Mouse (Mus musculus) erythroblast, embryonic 14.5 days (primary cell): Measurements from ENCODE around the gene Ptpn14. TPM values are rescaled to one million over a fixed set of nuclear protein-coding genes. Genes with fewer than 3 reads are reported as not detected.

Experiments
- H3K27me3 ChIP-seq: 2 replicates; pipeline ENCODE4 v1.6.1; 2012; ENCODE audit warnings: inconsistent platforms; ENCODE audit not compliant: control insufficient read depth
- H3K36me3 ChIP-seq: 2 replicates; pipeline ENCODE4 v1.6.1; 2012; ENCODE audit warnings: mild to moderate bottlenecking, inconsistent platforms; ENCODE audit not compliant: control insufficient read depth
- H3K4me1 ChIP-seq: 2 replicates; pipeline ENCODE4 v1.6.1; 2012; ENCODE audit warnings: inconsistent platforms; ENCODE audit not compliant: control insufficient read depth
- H3K4me3 ChIP-seq: replicated peaks from 2 replicates; pipeline ENCODE3; 2012; ENCODE audit warnings: moderate library complexity, mild to moderate bottlenecking, inconsistent platforms
- H3K9me3 ChIP-seq: 2 replicates; pipeline ENCODE4 v1.6.1; 2012; ENCODE audit warnings: low read length, inconsistent platforms, mixed read lengths; ENCODE audit not compliant: control insufficient read depth
- GATA1 ChIP-seq: IDR thresholded peaks from 2 replicates; pipeline ENCODE4 v1.6.1; 2012; ENCODE audit warnings: low read length, inconsistent platforms, mixed read lengths
- TAL1 ChIP-seq: IDR thresholded peaks from 3 replicates; pipeline ENCODE4 v1.6.1; 2012; ENCODE audit warnings: low read length, inconsistent platforms, mixed read lengths
- polyA plus RNA-seq: library from polyadenylated mRNA; stranded (reverse); fragments of >175 nt; gene quantifications from 2 replicates; pipeline ENCODE4 v1.2.3, GENCODE M21; 2012

Gene Ptpn14
- polyA plus RNA-seq, 1 experiment = not detected

DNA sequence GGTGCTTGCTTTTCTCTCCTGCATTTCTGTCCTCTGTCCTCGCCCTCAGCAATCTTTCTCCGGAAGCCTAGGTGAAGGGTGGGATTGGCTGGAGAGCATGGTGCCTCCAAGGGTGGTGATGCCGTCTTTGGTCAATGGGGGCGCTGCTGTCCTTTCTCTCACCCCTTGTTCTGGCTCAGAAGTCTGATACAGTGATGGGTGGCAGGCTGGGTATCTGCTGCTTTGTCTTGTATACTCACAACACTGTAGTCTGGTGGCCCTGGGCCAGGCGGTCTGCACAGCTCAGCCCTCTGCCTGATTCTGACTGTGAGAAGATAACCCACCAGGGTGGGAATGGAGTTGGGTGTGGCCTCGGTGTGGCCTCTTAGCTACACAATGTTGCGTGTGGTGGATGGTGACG lies 142.5 kb downstream of the Ptpn14 start:
- Histone ChIP-seq H3K27me3 (no peaks in the 10 kb centered on the region), H3K4me3 (no peak overlapping the region), H3K36me3 (no peaks in the 10 kb centered on the region), H3K9me3 (no peaks in the 10 kb centered on the region), H3K4me1 (peaks cover 57% of the 10 kb centered on the region)
- TF ChIP-seq TAL1 (no peak), GATA1 (no peak)

DNA sequence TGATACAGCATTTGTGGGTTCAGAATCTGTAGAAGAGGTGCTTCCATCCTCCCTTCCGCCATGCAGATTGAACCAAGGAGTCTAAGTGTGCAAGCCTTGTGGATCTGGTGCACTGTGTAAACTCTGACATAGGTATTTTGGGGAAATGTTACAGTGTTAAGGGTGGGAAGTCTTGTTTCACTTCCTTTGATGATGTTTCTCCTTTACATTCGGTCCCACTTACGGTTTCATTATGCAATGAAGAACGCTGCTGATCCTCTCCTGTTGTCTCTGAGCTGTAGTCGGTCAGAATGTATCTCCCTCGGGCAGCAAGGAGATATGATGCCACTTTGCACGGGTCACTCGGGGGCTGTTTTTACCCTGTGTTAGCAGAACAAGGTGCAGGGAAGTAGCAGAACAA lies 143.6 kb downstream of the Ptpn14 start:
- no peaks in the 10 kb centered on the region for H3K36me3 ChIP-seq
- TF ChIP-seq TAL1 = no peak
- TF ChIP-seq GATA1 = no peak
- H3K9me3 ChIP-seq = no peaks in the 10 kb centered on the region
- H3K27me3 ChIP-seq = no peaks in the 10 kb centered on the region
- no peak overlapping the region for H3K4me3 ChIP-seq
- peaks cover 46% of the 10 kb centered on the region for H3K4me1 ChIP-seq

DNA sequence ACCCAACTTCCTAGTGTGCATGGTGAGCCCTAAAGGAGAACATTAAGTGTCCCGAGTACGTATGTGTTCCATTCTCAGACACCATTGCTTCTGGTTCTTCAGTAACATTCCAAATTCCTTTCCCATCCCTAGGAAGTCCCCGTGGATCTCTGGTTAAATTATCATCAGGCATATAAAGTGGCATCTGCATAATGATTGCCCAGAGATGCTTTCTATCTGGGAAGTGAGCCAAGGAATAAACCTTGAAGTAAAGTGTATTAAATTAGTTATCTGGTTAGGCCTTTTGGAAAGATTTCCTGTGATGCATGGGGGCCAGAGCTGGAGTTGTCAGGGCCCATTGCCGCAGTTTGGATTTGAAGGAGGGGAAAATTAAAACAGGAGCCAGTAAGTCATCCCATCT lies 144.0 kb downstream of the Ptpn14 start:
- no peak for TF ChIP-seq TAL1
- TF ChIP-seq GATA1 = no peak
- Histone ChIP-seq H3K36me3 (no peaks in the 10 kb centered on the region), H3K4me3 (no peak overlapping the region), H3K4me1 (peaks cover 41% of the 10 kb centered on the region), H3K9me3 (no peaks in the 10 kb centered on the region), H3K27me3 (no peaks in the 10 kb centered on the region)

DNA sequence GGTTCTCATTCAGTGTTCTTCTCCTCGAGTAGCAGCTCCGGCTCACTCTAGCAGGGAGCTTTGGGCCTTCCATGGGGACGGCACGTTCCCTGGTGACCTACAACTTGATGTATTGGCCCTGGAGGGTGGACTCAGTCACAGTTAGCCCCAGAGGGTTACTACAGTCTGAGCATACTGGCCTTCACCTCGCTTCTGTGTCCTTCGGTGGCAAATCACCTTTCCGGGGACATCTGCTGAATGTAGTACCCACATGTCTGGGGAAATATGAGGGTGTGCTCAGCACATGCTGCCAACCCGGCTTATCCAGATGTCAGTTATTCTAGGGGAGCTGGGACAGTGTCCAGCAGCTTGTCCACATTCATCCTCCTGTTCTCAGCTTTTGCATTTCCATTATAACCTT lies 145.5 kb downstream of the Ptpn14 start:
- no peak overlapping the region for H3K4me3 ChIP-seq
- H3K27me3 ChIP-seq = no peaks in the 10 kb centered on the region
- TF ChIP-seq GATA1 (no peak), TAL1 (no peak)
- H3K9me3 ChIP-seq = no peaks in the 10 kb centered on the region
- no peaks in the 10 kb centered on the region for H3K36me3 ChIP-seq
- peaks cover 28% of the 10 kb centered on the region for H3K4me1 ChIP-seq

DNA sequence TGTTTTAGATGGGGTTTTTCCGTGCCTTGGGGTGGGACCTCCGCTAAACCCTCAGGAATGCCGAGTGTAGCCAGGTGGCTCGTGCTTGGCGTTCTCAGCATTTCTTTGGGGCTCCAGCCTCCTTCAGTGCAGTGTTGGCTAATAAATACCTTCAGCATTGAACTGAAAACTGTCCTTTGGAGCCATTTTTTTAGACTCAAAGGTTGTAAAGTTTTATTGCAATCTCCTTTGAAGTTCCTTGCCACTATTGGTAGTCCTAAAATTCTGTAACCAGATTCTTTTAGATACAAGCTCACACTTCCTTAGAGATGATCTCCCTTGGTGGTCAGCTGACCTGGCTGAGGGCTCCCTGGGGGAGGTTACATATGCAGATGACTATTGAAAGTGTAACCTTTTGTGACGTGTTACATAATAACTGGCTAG lies 147.4 kb downstream of the Ptpn14 start:
- TF ChIP-seq GATA1 (no peak), TAL1 (no peak)
- H3K4me3 ChIP-seq = no peak overlapping the region
- H3K27me3 ChIP-seq = no peaks in the 10 kb centered on the region
- no peaks in the 10 kb centered on the region for H3K9me3 ChIP-seq
- peaks cover 14% of the 10 kb centered on the region for H3K4me1 ChIP-seq
- peaks cover 2% of the 10 kb centered on the region; the same call in 1 of the 2 replicates for H3K36me3 ChIP-seq

DNA sequence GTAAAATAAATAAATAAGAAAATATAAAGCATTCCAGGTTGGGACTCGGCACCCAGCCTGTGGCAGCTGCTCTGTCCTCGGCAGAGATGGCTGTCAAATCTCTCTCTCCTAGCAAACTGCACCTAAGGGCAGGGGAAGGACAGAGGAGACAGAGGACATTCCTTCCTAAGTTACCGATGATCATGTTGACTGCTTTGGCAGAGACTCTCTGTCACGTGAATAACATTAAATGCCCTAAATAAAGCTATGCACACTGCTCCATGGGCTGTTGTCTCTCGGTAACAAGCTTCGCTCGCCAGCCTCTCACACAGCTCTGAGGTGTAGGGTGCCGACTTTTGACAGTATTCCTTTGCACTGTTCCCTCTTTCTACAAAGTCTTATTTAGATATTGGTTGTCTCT lies 148.1 kb downstream of the Ptpn14 start:
- no peaks in the 10 kb centered on the region for H3K27me3 ChIP-seq
- H3K9me3 ChIP-seq = no peaks in the 10 kb centered on the region
- peaks cover 2% of the 10 kb centered on the region; the same call in 1 of the 2 replicates for H3K36me3 ChIP-seq
- no peak for TF ChIP-seq GATA1
- TF ChIP-seq TAL1 = no peak
- no peak overlapping the region for H3K4me3 ChIP-seq
- peaks cover 7% of the 10 kb centered on the region for H3K4me1 ChIP-seq

DNA sequence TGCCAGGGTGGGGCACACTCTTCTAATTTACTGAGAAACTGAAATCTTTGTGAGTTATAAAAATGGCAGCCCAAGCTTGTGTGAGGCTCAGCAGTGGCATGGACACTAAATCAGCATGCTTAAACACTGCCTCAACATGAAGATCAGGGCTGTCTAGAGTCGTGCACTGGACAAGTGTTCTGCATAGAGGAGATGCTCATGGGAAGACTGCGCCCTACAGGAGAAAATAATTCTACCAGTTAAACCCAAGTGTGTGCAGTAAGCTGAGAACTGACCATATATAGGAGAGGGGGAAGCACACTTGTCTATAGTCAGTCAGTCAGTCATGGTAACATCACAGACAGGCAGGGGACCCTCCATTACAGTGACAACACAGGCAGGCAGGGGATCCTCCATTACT lies 151.1 kb downstream of the Ptpn14 start:
- TF ChIP-seq GATA1 = no peak
- TF ChIP-seq TAL1 = no peak
- Histone ChIP-seq H3K4me3 (no peak overlapping the region), H3K4me1 (peaks cover 11% of the 10 kb centered on the region), H3K27me3 (no peaks in the 10 kb centered on the region), H3K9me3 (no peaks in the 10 kb centered on the region), H3K36me3 (peaks cover 8% of the 10 kb centered on the region; the same call in 1 of the 2 replicates)

DNA sequence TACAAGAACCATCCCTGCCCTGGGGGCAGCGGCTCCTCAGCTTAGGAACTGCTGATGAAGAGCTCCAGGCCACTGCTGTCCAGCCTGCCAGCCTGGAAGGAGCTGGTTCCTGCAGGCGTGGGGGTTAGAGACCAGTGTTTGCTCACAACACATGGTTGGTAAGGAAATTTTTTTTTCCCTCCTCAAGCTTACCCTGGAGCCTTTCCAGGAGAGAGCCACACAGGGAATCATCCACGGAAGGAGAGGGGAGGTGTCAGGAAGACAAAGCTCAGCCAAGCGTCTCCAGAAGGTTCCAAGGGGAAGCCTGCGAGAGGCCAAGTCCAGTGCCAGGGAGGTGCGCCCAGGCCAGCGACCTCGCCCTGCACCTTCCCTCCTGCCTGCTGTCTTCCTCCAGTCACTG lies 151.9 kb downstream of the Ptpn14 start:
- TF ChIP-seq TAL1 = no peak
- TF ChIP-seq GATA1 = no peak
- no peak overlapping the region for H3K4me3 ChIP-seq
- peaks cover 11% of the 10 kb centered on the region for H3K36me3 ChIP-seq
- H3K27me3 ChIP-seq = no peaks in the 10 kb centered on the region
- H3K4me1 ChIP-seq = peaks cover 11% of the 10 kb centered on the region
- H3K9me3 ChIP-seq = no peaks in the 10 kb centered on the region

DNA sequence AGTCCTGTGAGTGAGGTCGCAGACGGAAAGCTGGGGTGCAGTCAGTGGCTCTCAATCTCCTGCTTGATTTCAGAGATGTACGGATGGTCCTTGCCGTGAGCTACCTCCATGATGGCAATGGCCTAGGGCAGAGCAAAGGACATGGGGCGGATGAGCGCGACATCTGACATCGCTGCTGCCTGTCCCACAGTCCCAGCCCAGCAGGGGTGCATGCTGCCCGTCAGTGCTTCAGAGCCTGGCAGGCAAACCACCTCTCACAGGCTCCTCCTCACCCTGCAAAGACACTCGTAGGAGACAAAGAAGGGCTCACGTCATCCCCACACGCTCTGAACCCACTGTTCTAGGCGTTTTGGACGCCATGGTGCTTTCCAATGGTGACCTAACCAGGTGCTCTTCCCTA lies 152.7 kb downstream of the Ptpn14 start:
- no peak for TF ChIP-seq GATA1
- peaks cover 15% of the 10 kb centered on the region for H3K4me1 ChIP-seq
- no peak overlapping the region for H3K4me3 ChIP-seq
- H3K36me3 ChIP-seq = peaks cover 14% of the 10 kb centered on the region
- H3K27me3 ChIP-seq = no peaks in the 10 kb centered on the region
- no peaks in the 10 kb centered on the region for H3K9me3 ChIP-seq

DNA sequence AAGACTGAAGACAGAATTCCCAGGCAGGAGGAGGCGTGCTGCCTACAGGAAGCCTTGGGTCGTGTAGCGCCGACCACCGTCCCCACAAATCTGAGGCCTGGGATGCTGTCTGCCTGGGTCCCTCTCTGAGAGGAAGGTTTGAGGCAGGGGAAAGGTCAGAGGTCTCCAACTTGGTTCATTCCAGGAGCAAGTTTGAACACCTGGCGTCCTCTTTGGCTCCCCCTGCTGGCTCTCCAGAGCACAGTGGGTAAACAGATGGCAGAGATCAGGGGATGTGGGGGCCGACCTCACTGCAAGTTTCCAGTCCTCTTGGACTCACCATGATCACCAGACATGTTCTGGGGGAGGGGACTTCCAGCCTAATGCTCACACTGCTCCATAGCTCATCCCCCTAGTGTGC lies 154.8 kb downstream of the Ptpn14 start:
- peaks cover 26% of the 10 kb centered on the region for H3K4me1 ChIP-seq
- TF ChIP-seq TAL1 (no peak), GATA1 (no peak)
- H3K4me3 ChIP-seq = no peak overlapping the region
- H3K9me3 ChIP-seq = no peaks in the 10 kb centered on the region
- H3K36me3 ChIP-seq = peaks cover 15% of the 10 kb centered on the region
- no peaks in the 10 kb centered on the region for H3K27me3 ChIP-seq
